Mouse (Mus musculus) left cerebral cortex, adult 9 months (tissue): ENCODE data around the gene Vmn1r135.
"Not testable (repeated sequence)": the region's sequence is repeated elsewhere in the genome, so short reads cannot be mapped to it uniquely, and the experiment has no call there.

Experiments
- DNase-seq, 2 experiments: peaks; one replicate each; pipeline ENCODE4 v3.0.0; 2022; ENCODE audit warnings: low spot score in 2 of 2

Gene Vmn1r135

DNA sequence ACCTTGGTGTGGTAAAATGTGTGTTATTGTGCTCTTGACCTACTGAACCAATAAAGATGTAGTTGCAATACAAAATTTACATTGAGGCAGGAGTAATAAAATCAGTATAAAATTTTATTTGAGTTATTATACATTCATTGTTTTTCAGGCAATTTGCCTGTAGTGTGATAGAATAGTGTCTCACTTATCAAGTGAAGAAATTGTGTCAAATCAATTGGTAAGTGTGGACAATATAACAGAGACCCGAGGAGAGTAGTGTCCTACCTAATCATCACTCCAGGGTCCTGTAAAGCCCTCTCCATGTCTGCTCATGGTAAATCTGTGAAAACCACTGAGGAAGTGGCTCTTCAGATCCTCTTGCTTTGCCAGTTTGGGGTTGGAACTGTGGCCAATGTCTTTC lies at the start of gene Vmn1r135:
Gene Vmn1r135, plus strand, starts transcription at position 301 of the 400 bp plus-strand sequence.
- DNase-seq = not testable (repeated sequence)

DNA sequence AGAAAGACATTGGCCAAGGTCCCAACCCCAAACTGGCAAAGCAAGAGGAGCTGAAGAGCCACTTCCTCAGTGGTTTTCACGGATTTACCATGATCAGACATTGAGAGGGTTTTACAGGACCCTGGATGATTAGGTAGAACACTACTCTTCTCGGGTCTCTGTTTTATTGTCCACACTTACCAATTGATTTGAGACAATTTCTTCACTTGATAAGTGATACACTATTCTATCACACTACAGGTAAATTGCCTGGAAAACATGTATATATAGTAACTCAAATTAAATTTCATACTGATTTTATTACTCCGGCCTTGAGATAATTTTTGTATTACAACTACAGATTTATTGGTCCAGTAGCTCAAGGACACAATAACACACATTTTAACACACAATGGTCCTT lies 35.5 kb upstream of the Vmn1r135 start, which contains the start of gene Gm4177:
Gene Gm4177, minus strand, starts transcription at position 101 of the 400 bp plus-strand sequence.
- not testable (repeated sequence) for DNase-seq

DNA sequence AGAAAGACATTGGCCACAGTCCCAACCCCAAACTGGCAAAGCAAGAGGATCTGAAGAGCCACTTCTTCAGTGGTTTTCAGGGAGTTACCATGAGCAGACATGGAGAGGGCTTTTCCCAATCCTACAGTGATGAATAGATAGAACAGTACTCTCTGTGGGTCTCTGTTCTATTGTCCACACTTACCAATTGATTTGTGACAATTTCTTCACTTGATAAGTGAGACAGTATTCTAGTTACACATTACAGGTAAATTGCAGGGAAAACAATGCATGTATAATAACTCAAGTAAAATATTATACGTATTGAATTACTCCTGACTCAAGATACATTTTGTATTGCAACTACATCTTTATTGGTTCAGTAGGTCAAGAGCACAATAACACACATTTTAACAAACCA lies 12.0 kb downstream of the Vmn1r135 start, which contains the start of gene Gm5725:
Gene Gm5725, minus strand, starts transcription at position 101 of the 400 bp plus-strand sequence.
- not testable (repeated sequence) for DNase-seq
